Mouse (Mus musculus) hindbrain, embryonic 11.5 days (tissue): ENCODE measurements around the gene Gemin7. TPM values are rescaled to one million over a fixed set of nuclear protein-coding genes. Genes with fewer than 3 reads are reported as not detected.

Experiments used
- ATAC-seq: fragments of 200-750 bp; cut with Nextera tagmentation; 2 replicates; pipeline ENCODE4 v1.8.0; 2017; ENCODE audit warnings: mild to moderate bottlenecking, moderate TSS enrichment, moderate library complexity; ENCODE audit not compliant: low FRiP score
- DNase-seq: peaks from one replicate; pipeline ENCODE4 v3.0.0-alpha.2; 2015; ENCODE audit warnings: low spot score
- H3K27ac ChIP-seq: fragments of 300-500 bp; sonication (generic); 2 replicates; pipeline ENCODE4 v1.5.1; 2014; ENCODE audit warnings: mild to moderate bottlenecking, low read depth, low read length
- H3K27me3 ChIP-seq: fragments of 300-500 bp; sonication (generic); 2 replicates; pipeline ENCODE4 v1.6.1; 2014; ENCODE audit warnings: mild to moderate bottlenecking, low read length, moderate library complexity, mixed read lengths; ENCODE audit not compliant: control insufficient read depth, insufficient read depth
- H3K36me3 ChIP-seq: fragments of 300-500 bp; sonication (generic); 2 replicates; pipeline ENCODE4 v1.6.1; 2014; ENCODE audit warnings: mild to moderate bottlenecking, low read length, moderate library complexity, mixed read lengths; ENCODE audit not compliant: control insufficient read depth, insufficient read depth
- H3K4me1 ChIP-seq: fragments of 300-500 bp; sonication (generic); replicated peaks from 2 replicates; pipeline ENCODE4 v1.6.1; 2014; ENCODE audit warnings: low read length, mixed read lengths; ENCODE audit not compliant: control insufficient read depth, insufficient read depth
- H3K4me2 ChIP-seq: fragments of 300-500 bp; sonication (generic); replicated peaks from 2 replicates; pipeline ENCODE4 v1.6.1; 2014; ENCODE audit warnings: mild to moderate bottlenecking, low read depth, low read length
- H3K4me3 ChIP-seq: fragments of 300-500 bp; sonication (generic); 2 replicates; pipeline ENCODE4 v1.5.1; 2014; ENCODE audit warnings: low read depth, low read length
- H3K9ac ChIP-seq: fragments of 300-500 bp; sonication (generic); 2 replicates; pipeline ENCODE4 v1.6.1; 2014; ENCODE audit warnings: low read depth, low read length
- H3K9me3 ChIP-seq: fragments of 300-500 bp; sonication (generic); 2 replicates; pipeline ENCODE4 v1.6.1; 2016; ENCODE audit warnings: low read length; ENCODE audit not compliant: control insufficient read depth
- WGBS: fragments of 180-500 bp; shearing (Covaris S2); extraction: QIAGEN DNeasy Blood & Tissue Kit; methylation state at CpG from one replicate; pipeline ENCODE4 v1.1.7; 2014; 5-methylcytosine and 5-hydroxymethylcytosine counted together
- polyA plus RNA-seq: library from polyadenylated mRNA; unstranded; fragments of >200 nt; fragmentation: Nextera tagmentation; extraction: Ambion mirVana; gene quantifications from 2 replicates; pipeline ENCODE4 v1.2.1, GENCODE M21; 2014

Gene Gemin7
- polyA plus RNA-seq, 1 experiment from 2014 or later, result 173 TPM

GRCm38 (mm10) chr7:19531077-19531476 is 46.3 kb downstream of the Gemin7 start:
- no peak overlapping the region for H3K4me3 ChIP-seq
- peaks cover 11% of the 10 kb centered on the region; the same call in 1 of the 2 replicates for H3K36me3 ChIP-seq
- no peak overlapping the region for H3K9ac ChIP-seq
- no peak for ATAC-seq
- 75% methylated on average over 10 of the region's 10 CpGs for WGBS
- no peak overlapping the region for H3K4me2 ChIP-seq
- H3K27ac ChIP-seq, result no peak overlapping the region
- no peaks in the 10 kb centered on the region for H3K27me3 ChIP-seq
- DNase-seq, result no peak
- no peaks in the 10 kb centered on the region for H3K4me1 ChIP-seq
- H3K9me3 ChIP-seq, result no peaks in the 10 kb centered on the region

GRCm38 (mm10) chr7:19525105-19525481 is 52.3 kb downstream of the Gemin7 start:
- 71% methylated on average over 2 of the region's 2 CpGs for WGBS
- H3K4me2 ChIP-seq, result no peak overlapping the region
- peaks cover 52% of the 10 kb centered on the region for H3K27me3 ChIP-seq

GRCm38 (mm10) chr7:19524420-19525104 is 52.8 kb downstream of the Gemin7 start:
- Histone ChIP-seq H3K4me2 (peak overlapping the region; percentile 66), H3K9ac (peak overlapping the region; percentile 42; the same call in 1 of the 2 replicates), H3K27me3 (peaks cover 57% of the 10 kb centered on the region), H3K36me3 (0 out of 2 replicates have a peak, but pooled peaks cover 2% of the 10 kb centered on the region), H3K4me1 (peaks cover 9% of the 10 kb centered on the region), H3K27ac (no peak overlapping the region), H3K9me3 (no peaks in the 10 kb centered on the region), H3K4me3 (peak overlapping the region; percentile 31)
- whole genome bisulfite sequencing, result 17% methylated on average over 24 of the region's 24 CpGs
- ATAC-seq (peak; percentile 49; the same call in 1 of the 2 replicates), DNase-seq (no peak)

More at GRCm38 (mm10) chr7:19525105-19525481, 52.3 kb downstream of the Gemin7 start:
- no peak overlapping the region for H3K27ac ChIP-seq
- H3K4me3 ChIP-seq, result no peak overlapping the region
- 0 out of 2 replicates have a peak, but pooled peaks cover 2% of the 10 kb centered on the region for H3K36me3 ChIP-seq
- no peaks in the 10 kb centered on the region for H3K9me3 ChIP-seq
- no peak for DNase-seq
- peaks cover 6% of the 10 kb centered on the region for H3K4me1 ChIP-seq
- ATAC-seq, result no peak
- H3K9ac ChIP-seq, result no peak overlapping the region

GRCm38 (mm10) chr7:19523757-19524419 is 53.5 kb downstream of the Gemin7 start:
- DNase-seq, result peak; percentile 77
- H3K4me2 ChIP-seq, result peak overlapping the region; percentile 66
- H3K4me1 ChIP-seq, result peaks cover 9% of the 10 kb centered on the region
- peak; percentile 67 for ATAC-seq
- H3K27me3 ChIP-seq, result peaks cover 64% of the 10 kb centered on the region
- no peaks in the 10 kb centered on the region for H3K9me3 ChIP-seq
- H3K36me3 ChIP-seq, result no peaks in the 10 kb centered on the region
- H3K9ac ChIP-seq, result peak overlapping the region; percentile 42; the same call in 1 of the 2 replicates
- H3K4me3 ChIP-seq, result peak overlapping the region; percentile 31
- 2% methylated on average over 63 of the region's 64 CpGs for WGBS
- no peak overlapping the region for H3K27ac ChIP-seq

- DNase-seq (peak; percentile 33), ATAC-seq (peak; percentile 3; the same call in 1 of the 2 replicates)
- WGBS, result 16% methylated on average over 72 of the region's 72 CpGs
- Histone ChIP-seq H3K27ac (no peak overlapping the region), H3K4me3 (peak overlapping the region; percentile 31), H3K4me1 (peaks cover 9% of the 10 kb centered on the region), H3K36me3 (no peaks in the 10 kb centered on the region), H3K9me3 (no peaks in the 10 kb centered on the region), H3K9ac (no peak overlapping the region), H3K27me3 (peaks cover 68% of the 10 kb centered on the region), H3K4me2 (peak overlapping the region; percentile 66)
These were observed 54.2 kb downstream of the Gemin7 start for GRCm38 (mm10) chr7:19523017-19523756.

GRCm38 (mm10) chr7:19520032-19520431 is 57.4 kb downstream of the Gemin7 start:
- no peaks in the 10 kb centered on the region for H3K9me3 ChIP-seq
- 5% methylated on average over 22 of the region's 23 CpGs for WGBS
- H3K27me3 ChIP-seq, result peaks cover 68% of the 10 kb centered on the region
- peak overlapping the region; percentile 18 for H3K4me3 ChIP-seq
- peaks cover 9% of the 10 kb centered on the region for H3K4me1 ChIP-seq
- H3K27ac ChIP-seq, result no peak overlapping the region
- no peaks in the 10 kb centered on the region for H3K36me3 ChIP-seq
- H3K4me2 ChIP-seq, result peak overlapping the region; percentile 43
- H3K9ac ChIP-seq, result peak overlapping the region; percentile 33; the same call in 1 of the 2 replicates
- no peak for ATAC-seq
- no peak for DNase-seq

GRCm38 (mm10) chr7:19517652-19518365 is 59.6 kb downstream of the Gemin7 start, which contains the start of gene Nkpd1:
TSS of gene Nkpd1 (plus strand) at chr7:19517838.
- ATAC-seq, result peak; percentile 43
- Histone ChIP-seq H3K4me2 (peak within 1 kb of the TSS; percentile 42), H3K4me1 (peaks cover 3% of the 10 kb centered on the region; the same call in 1 of the 2 replicates), H3K27me3 (peaks cover 47% of the 10 kb centered on the region), H3K36me3 (no peaks in the 10 kb centered on the region), H3K9ac (peak within 1 kb of the TSS; percentile 53), H3K9me3 (no peaks in the 10 kb centered on the region), H3K4me3 (peak within 1 kb of the TSS; percentile 16; the same call in 1 of the 2 replicates), H3K27ac (no peak within 1 kb of the TSS)
- peak; percentile 45 for DNase-seq
- WGBS, result 10% methylated on average over 16 of the region's 29 CpGs
